Mouse (Mus musculus) urinary bladder, postnatal 0 days (tissue): ENCODE data around the gene Tmem81. TPM values are rescaled to one million over a fixed set of nuclear protein-coding genes. Genes with fewer than 3 reads are reported as not detected.

Source experiments
- polyA plus RNA-seq: library from polyadenylated mRNA; unstranded; fragments of >200 nt; fragmentation: Nextera tagmentation; extraction: Ambion mirVana; gene quantifications from 2 replicates; pipeline ENCODE4 v1.2.1, GENCODE M21; 2015

The Tmem81 gene
- polyA plus RNA-seq: 0.91 and 1.2 TPM in 2 replicates

GRCm38 (mm10) chr1:132506058-132506457 lies at the start of gene Tmem81:
Gene Tmem81, plus strand, starts transcription at chr1:132506230.

GRCm38 (mm10) chr1:132476928-132477691 lies 28.9 kb upstream of the Tmem81 start, which contains the start of gene Rbbp5:
Gene Rbbp5, plus strand, starts transcription at chr1:132477365.

DNA sequence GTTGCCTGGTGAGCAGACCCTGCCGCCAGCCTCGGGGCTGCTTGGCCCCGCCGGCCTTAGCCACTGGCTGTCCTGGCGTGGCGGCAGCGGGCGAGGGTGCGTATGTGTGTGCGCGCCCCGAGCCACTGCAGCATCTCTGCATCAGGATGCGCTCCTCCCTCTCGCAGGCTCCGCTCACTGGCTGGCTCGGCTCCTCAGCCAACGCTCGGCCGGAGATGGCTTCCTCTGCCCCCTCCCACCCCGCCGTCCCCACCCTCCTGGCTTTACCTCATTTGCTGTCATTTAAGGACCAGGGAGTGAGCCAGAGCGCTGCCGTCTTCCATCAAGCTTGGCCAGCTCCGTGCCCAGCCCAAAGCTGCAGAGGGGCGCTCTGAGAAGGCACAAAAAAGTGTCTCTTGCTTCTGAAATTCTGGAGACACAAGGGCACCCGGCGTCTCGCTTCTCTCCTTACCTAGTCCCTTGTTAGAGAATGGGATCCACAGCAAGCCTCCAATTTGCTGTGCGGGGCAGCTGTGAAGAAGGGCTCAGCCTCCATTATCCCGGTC lies 36.8 kb downstream of the Tmem81 start, which contains the start of gene Cntn2:
TSS of gene Cntn2 (minus strand) at position 495 of the 545 bp plus-strand sequence.

Other genes with a start within 250 kb of the Tmem81 start
- 0.29 and 0.52 TPM in 2 replicates for gene Klhdc8a, start 207.6 kb upstream of the Tmem81 start, polyA plus RNA-seq
- 2.8 and 4.5 TPM in 2 replicates for gene Nuak2, start 190.1 kb upstream of the Tmem81 start, polyA plus RNA-seq
- 3.6 and 5.0 TPM in 2 replicates for gene Tmcc2, start 114.9 kb upstream of the Tmem81 start, polyA plus RNA-seq
- gene Dstyk, start 88.7 kb upstream of the Tmem81 start, polyA plus RNA-seq: 6.4 and 6.7 TPM in 2 replicates
- 13.4 and 16.0 TPM in 2 replicates for gene Rbbp5, start 28.9 kb upstream of the Tmem81 start, polyA plus RNA-seq
- 0.04 and 0.06 TPM in 2 replicates for gene Cntn2, start 37.0 kb downstream of the Tmem81 start, polyA plus RNA-seq
- gene Nfasc, start 235.6 kb downstream of the Tmem81 start, polyA plus RNA-seq: 0.69 and 0.98 TPM in 2 replicates